Comparison of ENCODE assay signal across 32 mouse cellular contexts in genomic region chr5:150490285-150490684, GRCm38 (mm10). TPM values are rescaled to one million over a fixed set of nuclear protein-coding genes. Genes with fewer than 3 reads are reported as not detected.
DNase-seq lines count a peak whose midpoint lies in the region; ATAC-seq and TF ChIP-seq lines count a peak whose summit lies in the region.
"Had no signal": no experiment of that assay in that cellular context is flagged by ENCODE, and none has a peak within 500 bp of the region (broad histone marks: within the 10 kb centered on the region; RNA-seq: fewer than 3 reads in every experiment).

No protein-coding gene starts in this region.

- ATAC-seq in kidney, embryonic 14.5 days (ENCODE audit: low FRiP score, low TSS enrichment), result no peak; the same call in 1 of the 2 replicates
- ATAC-seq in kidney, postnatal 0 days (replicated peaks; ENCODE audit: low FRiP score, low read depth), result no peak
- ATAC-seq in stomach, embryonic 14.5 days (ENCODE audit: insufficient number of reproducible peaks, insufficient read depth, low FRiP score, low read depth), result no peak
- no peak for ATAC-seq in stomach, postnatal 0 days (ENCODE audit: low FRiP score, low TSS enrichment)
- ATAC-seq: activated CD4-positive, CD25-positive, alpha-beta regulatory T cell, adult 4 months; forebrain, embryonic 13.5 days; forebrain, embryonic 16.5 days; hindbrain, postnatal 0 days had no signal

- no peaks in the 10 kb centered on the region for H3K27me3 ChIP-seq in kidney, embryonic 14.5 days (ENCODE audit: control insufficient read depth, insufficient read depth, low read length)
- H3K27me3 ChIP-seq in kidney, postnatal 0 days (ENCODE audit: insufficient read depth, low read length), result no peaks in the 10 kb centered on the region
- no peaks in the 10 kb centered on the region for H3K27me3 ChIP-seq in kidney, adult 2 months (replicated peaks; ENCODE audit: control insufficient read depth, insufficient read depth, low read length)
- no peaks in the 10 kb centered on the region for H3K27me3 ChIP-seq in stomach, embryonic 14.5 days (ENCODE audit: control insufficient read depth, insufficient read depth, low read length)
- no peaks in the 10 kb centered on the region for H3K27me3 ChIP-seq in stomach, postnatal 0 days (ENCODE audit: control insufficient read depth, insufficient read depth, low read length)
- H3K27me3 ChIP-seq: forebrain, embryonic 13.5 days; heart, embryonic 13.5 days had no signal

- H3K4me3 ChIP-seq in kidney, embryonic 14.5 days (ENCODE audit: low read length), result no peak overlapping the region
- no peak overlapping the region for H3K4me3 ChIP-seq in kidney, postnatal 0 days (replicated peaks; ENCODE audit: low read depth, low read length)
- no peak overlapping the region for H3K4me3 ChIP-seq in kidney, adult 2 months (ENCODE audit: insufficient read depth, low read depth, low read length)
- no peak overlapping the region for H3K4me3 ChIP-seq in stomach, embryonic 14.5 days (ENCODE audit: low read depth, low read length)
- H3K4me3 ChIP-seq in stomach, postnatal 0 days (ENCODE audit: low read depth, low read length), result no peak overlapping the region
- H3K4me3 ChIP-seq: forebrain, embryonic 10.5 days; forebrain, embryonic 13.5 days; gastrocnemius, adult 2 months; heart, embryonic 10.5 days; heart, embryonic 13.5 days had no signal

- no peak for TF ChIP-seq CTCF in kidney, postnatal 0 days (IDR thresholded peaks at IDR 0.05; ENCODE audit: low read depth)
- TF ChIP-seq CTCF in kidney, adult 2 months (conservative IDR thresholded peaks at IDR 0.05; ENCODE audit: insufficient read depth, insufficient read length, low read depth, low read length), result no peak
- no peak for TF ChIP-seq CTCF in stomach, postnatal 0 days (IDR thresholded peaks at IDR 0.05; ENCODE audit: low read depth)

- DNase-seq in kidney, postnatal 4 days, result no peak
- DNase-seq in kidney, postnatal 0 days (ENCODE audit: low spot score), result no peak
- no peak for DNase-seq in kidney, adult 2 months
- DNase-seq in stomach, postnatal 0 days (ENCODE audit: low spot score), result no peak
- DNase-seq in frontal cortex, postnatal 36 days (ENCODE audit: low spot score in 2 of 2), result no peak
- DNase-seq: adrenal gland, adult 8-10 months; adrenal gland, postnatal 25 days; B cell, adult 2 months; cerebellum, adult 11-12 months; cerebellum, adult 8-10 months; cerebellum, postnatal 10 days; cerebellum, postnatal 36 days; gastrocnemius, adult 2 months; gastrocnemius, postnatal 14 days; heart, adult 18-20 months; heart, postnatal 14 days; heart, postnatal 4 days had no signal

- peaks cover 2% of the 10 kb centered on the region; the same call in 1 of the 2 replicates for H3K4me1 ChIP-seq in kidney, embryonic 14.5 days (ENCODE audit: control insufficient read depth, insufficient read depth, low read length)
- no peaks in the 10 kb centered on the region; the same call in 1 of the 2 replicates for H3K4me1 ChIP-seq in kidney, postnatal 0 days (replicated peaks; ENCODE audit: insufficient read depth, low read length)
- no peaks in the 10 kb centered on the region for H3K4me1 ChIP-seq in kidney, adult 2 months (ENCODE audit: control insufficient read depth, insufficient read depth, low read length)
- H3K4me1 ChIP-seq in stomach, embryonic 14.5 days (ENCODE audit: control insufficient read depth, insufficient read depth, low read length), result 0 out of 2 replicates have a peak, but pooled peaks cover 4% of the 10 kb centered on the region
- no peaks in the 10 kb centered on the region for H3K4me1 ChIP-seq in stomach, postnatal 0 days (replicated peaks; ENCODE audit: control insufficient read depth, insufficient read depth)
- H3K4me1 ChIP-seq: forebrain, embryonic 10.5 days; forebrain, embryonic 13.5 days; heart, embryonic 10.5 days; heart, embryonic 13.5 days had no signal

- TF ChIP-seq EP300 in stomach, postnatal 0 days (optimal IDR thresholded peaks at IDR 0.05), result no peak

- H3K27ac ChIP-seq in kidney, embryonic 14.5 days (ENCODE audit: low read depth, low read length), result peak overlapping the region; percentile 43; the same call in 1 of the 2 replicates
- 0 out of 2 replicates have a peak overlapping the region, but pooled peaks have one; percentile 13 for H3K27ac ChIP-seq in kidney, postnatal 0 days
- no peak overlapping the region for H3K27ac ChIP-seq in kidney, adult 2 months (ENCODE audit: insufficient read depth, low read depth, low read length)
- peak overlapping the region; percentile 41; the same call in 1 of the 2 replicates for H3K27ac ChIP-seq in stomach, embryonic 14.5 days (ENCODE audit: low read length)
- H3K27ac ChIP-seq in stomach, postnatal 0 days (replicated peaks), result no peak overlapping the region
- H3K27ac ChIP-seq: forebrain, embryonic 10.5 days; forebrain, embryonic 13.5 days; gastrocnemius, adult 2 months; heart, embryonic 10.5 days; heart, embryonic 13.5 days; hindbrain, embryonic 14.5 days; hindbrain, postnatal 0 days had no signal

- 52% methylated on average over 3 of the region's 3 CpGs for WGBS in kidney, embryonic 14.5 days
- WGBS in kidney, postnatal 0 days, result 40% methylated on average over 3 of the region's 3 CpGs
- WGBS in kidney, adult 2 months, result 56% methylated on average over 3 of the region's 3 CpGs
- 65% methylated on average over 3 of the region's 3 CpGs for WGBS in stomach, embryonic 14.5 days
- WGBS in stomach, postnatal 0 days, result 61% methylated on average over 3 of the region's 3 CpGs

- H3K9me3 ChIP-seq in kidney, embryonic 14.5 days (ENCODE audit: control insufficient read depth, low read length), result no peaks in the 10 kb centered on the region
- H3K9me3 ChIP-seq in kidney, postnatal 0 days (replicated peaks; ENCODE audit: low read length), result no peaks in the 10 kb centered on the region
- no peaks in the 10 kb centered on the region for H3K9me3 ChIP-seq in stomach, embryonic 14.5 days (ENCODE audit: control insufficient read depth, low read depth, low read length)
- H3K9me3 ChIP-seq in stomach, postnatal 0 days (ENCODE audit: control insufficient read depth, low read length), result no peaks in the 10 kb centered on the region
- H3K9me3 ChIP-seq: forebrain, embryonic 10.5 days; forebrain, embryonic 13.5 days; heart, embryonic 10.5 days; heart, embryonic 13.5 days had no signal

- H3K36me3 ChIP-seq in kidney, embryonic 14.5 days (ENCODE audit: control insufficient read depth, insufficient read depth, low read length), result no peaks in the 10 kb centered on the region
- no peaks in the 10 kb centered on the region for H3K36me3 ChIP-seq in kidney, postnatal 0 days (ENCODE audit: insufficient read depth, low read length)
- no peaks in the 10 kb centered on the region for H3K36me3 ChIP-seq in kidney, adult 2 months (ENCODE audit: control insufficient read depth, insufficient read depth, low read length)
- no peaks in the 10 kb centered on the region for H3K36me3 ChIP-seq in stomach, embryonic 14.5 days (ENCODE audit: control insufficient read depth, insufficient read depth, low read length)
- H3K36me3 ChIP-seq in stomach, postnatal 0 days (ENCODE audit: control insufficient read depth, insufficient read depth, low read length), result no peaks in the 10 kb centered on the region
- H3K36me3 ChIP-seq: forebrain, embryonic 10.5 days had no signal

- no peak for TF ChIP-seq POLR2A in kidney, adult 2 months (IDR thresholded peaks at IDR 0.05; ENCODE audit: low read depth, low read length)

- H3K9ac ChIP-seq in kidney, embryonic 14.5 days (ENCODE audit: low read depth, low read length), result no peak overlapping the region
- H3K9ac ChIP-seq in kidney, postnatal 0 days (ENCODE audit: low read depth, low read length), result no peak overlapping the region
- no peak overlapping the region for H3K9ac ChIP-seq in stomach, embryonic 14.5 days (replicated peaks; ENCODE audit: low read depth, low read length)
- H3K9ac ChIP-seq in stomach, postnatal 0 days (ENCODE audit: low read length), result no peak overlapping the region
- H3K9ac ChIP-seq: forebrain, embryonic 13.5 days; heart, embryonic 13.5 days; hindbrain, embryonic 14.5 days had no signal

- no peak overlapping the region for H3K4me2 ChIP-seq in kidney, embryonic 14.5 days (replicated peaks; ENCODE audit: low read depth, low read length)
- H3K4me2 ChIP-seq in kidney, postnatal 0 days (ENCODE audit: low read length), result no peak overlapping the region
- no peak overlapping the region for H3K4me2 ChIP-seq in stomach, embryonic 14.5 days (replicated peaks; ENCODE audit: low read depth, low read length)
- no peak overlapping the region for H3K4me2 ChIP-seq in stomach, postnatal 0 days (replicated peaks; ENCODE audit: low read depth)
- H3K4me2 ChIP-seq: forebrain, embryonic 13.5 days; heart, embryonic 13.5 days; hindbrain, embryonic 14.5 days had no signal

RNA-seq across cellular contexts. Expression of gene Zar1l, which starts 27.7 kb away (rescaled TPM):
- polyA plus RNA-seq in kidney, embryonic 14.5 days (2014; fragmentation: Nextera tagmentation; extraction: Ambion mirVana), result not detected in 2 replicates
- not detected in 2 replicates for polyA plus RNA-seq in kidney, postnatal 0 days (2015; fragmentation: Nextera tagmentation; extraction: Ambion mirVana)
- polyA plus RNA-seq in kidney, adult 2 months (2012; rRNA removed), result not detected in 2 replicates
- polyA plus RNA-seq in stomach, embryonic 14.5 days (2014; fragmentation: Nextera tagmentation; extraction: Ambion mirVana), result not detected in 2 replicates
- polyA plus RNA-seq in stomach, postnatal 0 days (2015; fragmentation: Nextera tagmentation; extraction: Ambion mirVana), result not detected in 2 replicates
- polyA plus RNA-seq: activated CD4-positive, CD25-positive, alpha-beta regulatory T cell, adult 4 months; brain, embryonic 14.5 days; embryonic facial prominence, embryonic 11.5 days; embryonic facial prominence, embryonic 14.5 days; forebrain, embryonic 10.5 days; forebrain, embryonic 13.5 days; forebrain, embryonic 16.5 days; heart, embryonic 10.5 days; heart, embryonic 13.5 days; heart, embryonic 16.5 days; hindbrain, embryonic 11.5 days; hindbrain, embryonic 14.5 days; hindbrain, postnatal 0 days had no signal

RNA-seq across cellular contexts. Expression of gene Brca2, which starts 32.1 kb away (rescaled TPM):
- polyA plus RNA-seq in kidney, embryonic 14.5 days (2014; fragmentation: Nextera tagmentation; extraction: Ambion mirVana), result 24.5 and 28.6 TPM in 2 replicates
- polyA plus RNA-seq in kidney, postnatal 0 days (2015; fragmentation: Nextera tagmentation; extraction: Ambion mirVana), result 12.7 and 13.6 TPM in 2 replicates
- polyA plus RNA-seq in kidney, adult 2 months (2012; rRNA removed), result 2.2 and 2.5 TPM in 2 replicates
- 25.4 and 33.1 TPM in 2 replicates for polyA plus RNA-seq in stomach, embryonic 14.5 days (2014; fragmentation: Nextera tagmentation; extraction: Ambion mirVana)
- 6.1 and 6.6 TPM in 2 replicates for polyA plus RNA-seq in stomach, postnatal 0 days (2015; fragmentation: Nextera tagmentation; extraction: Ambion mirVana)

Comparison
In these comparisons a context has a peak if more than half of its experiments do, and no peak if none do; other contexts are left out.
1. H3K27ac ChIP-seq: peak in kidney, embryonic 14.5 days (single experiment), kidney, postnatal 0 days (single experiment) and stomach, embryonic 14.5 days (single experiment); none in kidney, adult 2 months (single experiment) and stomach, postnatal 0 days (single experiment).